Mouse (Mus musculus): Measurements from ENCODE around the gene Tbl3. TPM values are rescaled to one million over a fixed set of nuclear protein-coding genes. Genes with fewer than 3 reads are reported as not detected.
"Not testable (repeated sequence)": the region's sequence is repeated elsewhere in the genome, so short reads cannot be mapped to it uniquely, and the experiment has no call there.

Gene Tbl3
- total RNA-seq, 2 experiments from 2014 or later, result 16.0 to 16.9 TPM

- intact Hi-C loops (cut with DNase I), result loop anchor here (10.0 kb wide), 1 partner anchor 544 kb away; the partner anchor contains the start of gene Ube2i
- no peak for DNase-seq (ENCODE audit: low spot score)
These were observed 23.3 kb upstream of the Tbl3 start for GRCm38 (mm10) chr17:24730787-24731186.

GRCm38 (mm10) chr17:24729067-24729466 lies 21.6 kb upstream of the Tbl3 start:
- intact Hi-C loops (cut with DNase I), result no loop called here
- no peak for DNase-seq (ENCODE audit: low spot score)

- intact Hi-C loops (cut with DNase I), result no loop called here
- DNase-seq (ENCODE audit: low spot score), result no peak
These were observed 20.7 kb upstream of the Tbl3 start for GRCm38 (mm10) chr17:24728184-24728583.

GRCm38 (mm10) chr17:24727618-24728017 lies 20.2 kb upstream of the Tbl3 start, which contains the start of gene Rpl3l:
Gene Rpl3l (plus strand): TSS chr17:24727820.
- no peak for DNase-seq (ENCODE audit: low spot score)
- intact Hi-C loops (cut with DNase I), result no loop called here

- DNase-seq (ENCODE audit: low spot score), result no peak
- intact Hi-C loops (cut with DNase I), result no loop called here
These were observed 18.4 kb upstream of the Tbl3 start for GRCm38 (mm10) chr17:24725637-24726390.

GRCm38 (mm10) chr17:24724184-24724583 lies 16.7 kb upstream of the Tbl3 start, which contains the start of gene Ndufb10:
Gene Ndufb10 (minus strand): TSS chr17:24724478.
- intact Hi-C loops (cut with DNase I), result no loop called here
- DNase-seq (ENCODE audit: low spot score), result peak; percentile 90

GRCm38 (mm10) chr17:24723881-24724180 lies 16.4 kb upstream of the Tbl3 start:
- DNase-seq (ENCODE audit: low spot score), result no peak
- intact Hi-C loops (cut with DNase I), result no loop called here

GRCm38 (mm10) chr17:24723122-24723880 lies 15.8 kb upstream of the Tbl3 start:
- intact Hi-C loops (cut with DNase I), result no loop called here
- DNase-seq (ENCODE audit: low spot score), result no peak

GRCm38 (mm10) chr17:24722220-24722924 lies 14.9 kb upstream of the Tbl3 start:
- intact Hi-C loops (cut with DNase I), result no loop called here
- DNase-seq (ENCODE audit: low spot score), result no peak

- intact Hi-C loops (cut with DNase I); DNase-seq (ENCODE audit: low spot score): not testable (repeated sequence)
These were observed 14.0 kb upstream of the Tbl3 start for GRCm38 (mm10) chr17:24721383-24721955.

GRCm38 (mm10) chr17:24720616-24721015 lies 13.2 kb upstream of the Tbl3 start:
- DNase-seq (ENCODE audit: low spot score); intact Hi-C loops (cut with DNase I): not testable (repeated sequence)

- intact Hi-C loops (cut with DNase I), result loop anchor here (5.0 kb wide), 1 partner anchor 192 kb away; the partner anchor contains the start of gene Traf7
- peak; percentile 97 for DNase-seq (ENCODE audit: low spot score)
These were observed 12.2 kb upstream of the Tbl3 start for GRCm38 (mm10) chr17:24719494-24720222.

GRCm38 (mm10) chr17:24718938-24719337 lies 11.5 kb upstream of the Tbl3 start:
- intact Hi-C loops (cut with DNase I), result loop anchor here (5.0 kb wide), 1 partner anchor 192 kb away; the partner anchor contains the start of gene Traf7
- DNase-seq (ENCODE audit: low spot score), result not testable (repeated sequence)

- no peak for DNase-seq (ENCODE audit: low spot score)
- intact Hi-C loops (cut with DNase I), result loop anchor here (5.0 kb wide), 1 partner anchor 191 kb away; the partner anchor contains the start of gene Traf7
These were observed 10.5 kb upstream of the Tbl3 start, which contains the start of the genes Rnf151 and Rps2 for GRCm38 (mm10) chr17:24717943-24718342. Gene Rnf151 (minus strand): TSS chr17:24718063. Gene Rps2 (plus strand): TSS chr17:24718116.

GRCm38 (mm10) chr17:24716166-24716682 lies 8.8 kb upstream of the Tbl3 start:
- intact Hi-C loops (cut with DNase I), result loop anchor here (5.0 kb wide), 1 partner anchor 189 kb away; the partner anchor contains the start of gene Traf7
- DNase-seq (ENCODE audit: low spot score), result no peak

- intact Hi-C loops (cut with DNase I), result loop anchor here (5.0 kb wide), 1 partner anchor 188 kb away; the partner anchor contains the start of gene Traf7
These were observed 8.1 kb upstream of the Tbl3 start for GRCm38 (mm10) chr17:24715556-24715955.

GRCm38 (mm10) chr17:24708646-24709045 lies 1.2 kb upstream of the Tbl3 start:
- intact Hi-C loops (cut with DNase I), result no loop called here
- no peak for DNase-seq (ENCODE audit: low spot score)

More at GRCm38 (mm10) chr17:24715556-24715955, 8.1 kb upstream of the Tbl3 start:
- DNase-seq (ENCODE audit: low spot score), result no peak

- intact Hi-C loops (cut with DNase I), result loop anchor here (1.0 kb wide), 1 partner anchor 32 kb away; no protein-coding TSS in a partner anchor
- DNase-seq (ENCODE audit: low spot score), result no peak
These were observed 453 bp upstream of the Tbl3 start for GRCm38 (mm10) chr17:24707801-24708425.

Data from heart, postnatal 25 days (tissue).